Mouse (Mus musculus) left cerebral cortex, adult 6 months (tissue): ENCODE measurements around the gene Pecr. TPM values are rescaled to one million over a fixed set of nuclear protein-coding genes. Genes with fewer than 3 reads are reported as not detected.

Source experiments
- long read RNA-seq, 2 experiments: library from polyadenylated mRNA; unstranded; transcript quantifications; one replicate each; pipeline ENCODE4 v2.0.0; 2019 to 2020
- polyA plus RNA-seq: library from polyadenylated mRNA; unstranded; fragments of <200 nt; fragmentation: Nextera tagmentation; gene quantifications from 2 replicates; pipeline ENCODE4 v1.2.3, GENCODE M21; 2021

Pecr gene
- polyA plus RNA-seq: 12.9 and 17.4 TPM in 2 replicates
- long read RNA-seq, experiment 1, transcript Pecr-201 (8 exons, 1,186 nt): major isoform, 21 of 27 reads
- long read RNA-seq, experiment 1, partial matches to known transcripts: 2 of 27 reads
- long read RNA-seq, experiment 1, other reads (novel, unspliced or antisense): 4 of 27 reads
- long read RNA-seq, experiment 2, transcript Pecr-201 (8 exons, 1,186 nt): major isoform, 12 of 16 reads
- long read RNA-seq, experiment 2, partial matches to known transcripts: 2 of 16 reads
- long read RNA-seq, experiment 2, other reads (novel, unspliced or antisense): 1 of 16 reads

GRCm38 (mm10) chr1:72283992-72284485 lies at the start of gene Pecr, which contains the start of gene Tmem169:
Gene Pecr, minus strand, starts transcription at chr1:72284314.
Gene Tmem169, plus strand, starts transcription at chr1:72284369.

GRCm38 (mm10) chr1:72307317-72307798 lies 23.2 kb upstream of the Pecr start, which contains the start of gene Xrcc5:
Gene Xrcc5, plus strand, starts transcription at chr1:72307421.

DNA sequence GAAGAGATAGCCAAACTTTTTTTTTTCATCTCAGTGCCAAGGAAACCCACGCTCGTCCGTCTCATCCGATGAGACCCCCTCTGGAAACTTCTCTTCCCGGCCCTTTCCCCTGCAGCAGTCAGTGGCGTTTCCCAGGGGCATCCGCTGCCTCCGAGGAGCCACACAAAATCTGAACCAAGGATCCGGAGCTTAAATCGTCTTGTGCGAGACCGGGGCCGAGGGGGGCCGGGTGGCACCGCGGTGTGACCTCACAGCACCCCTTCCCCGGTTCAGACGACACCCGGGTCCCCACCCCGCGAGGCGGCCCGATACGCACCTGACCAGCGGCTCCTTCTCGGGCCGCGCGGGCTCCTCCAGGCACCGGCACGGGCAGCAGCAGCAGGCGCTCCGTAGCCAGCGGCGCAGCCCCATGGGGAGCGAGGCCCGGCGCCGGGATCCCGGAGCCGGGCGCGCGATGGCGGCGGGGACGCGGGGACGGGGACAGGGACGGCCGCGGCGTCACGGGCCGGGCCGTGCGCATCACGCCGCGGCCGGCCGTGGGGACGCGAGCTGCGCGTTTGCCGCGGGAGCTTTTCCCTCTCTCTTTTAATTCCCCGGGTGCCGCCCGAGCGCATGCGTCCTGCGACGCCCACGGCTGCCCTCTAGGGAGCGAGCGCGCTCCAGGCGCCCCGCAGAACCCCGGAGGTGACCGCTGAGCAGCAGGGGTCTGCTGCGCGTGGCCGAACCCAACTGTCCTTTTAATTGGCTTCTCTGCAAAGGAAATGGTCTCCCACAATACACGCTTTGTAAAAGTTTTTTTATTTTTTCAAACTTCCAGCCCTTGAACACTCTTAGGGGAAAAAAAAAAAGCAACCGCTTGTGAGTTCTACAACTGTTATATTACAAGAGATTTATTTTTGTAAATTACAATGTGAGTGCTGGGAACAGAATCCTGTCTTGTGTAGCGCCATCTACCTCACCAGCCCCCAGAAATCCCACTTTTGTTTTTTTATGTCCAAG lies 72.1 kb downstream of the Pecr start, which contains the start of gene Mreg:
Mreg (minus strand) TSS at position 607 of the 999 bp plus-strand sequence.

Other genes with a start within 250 kb of the Pecr start
- gene Mreg, start 72.0 kb downstream of the Pecr start, polyA plus RNA-seq: 4.6 and 6.1 TPM in 2 replicates
- 10.0 and 12.9 TPM in 2 replicates for gene Tmem169, start 55 bp upstream of the Pecr start, polyA plus RNA-seq
- 9.0 and 11.3 TPM in 2 replicates for gene Xrcc5, start 23.1 kb upstream of the Pecr start, polyA plus RNA-seq